Mouse (Mus musculus) lung, postnatal 10 days (tissue): ENCODE results near the gene Timm23.
"Not testable (repeated sequence)": the region's sequence is repeated elsewhere in the genome, so short reads cannot be mapped to it uniquely, and the experiment has no call there.

ENCODE experiments used
- DNase-seq: peaks from one replicate; pipeline ENCODE4 v3.0.0; 2021

Timm23 gene

DNA sequence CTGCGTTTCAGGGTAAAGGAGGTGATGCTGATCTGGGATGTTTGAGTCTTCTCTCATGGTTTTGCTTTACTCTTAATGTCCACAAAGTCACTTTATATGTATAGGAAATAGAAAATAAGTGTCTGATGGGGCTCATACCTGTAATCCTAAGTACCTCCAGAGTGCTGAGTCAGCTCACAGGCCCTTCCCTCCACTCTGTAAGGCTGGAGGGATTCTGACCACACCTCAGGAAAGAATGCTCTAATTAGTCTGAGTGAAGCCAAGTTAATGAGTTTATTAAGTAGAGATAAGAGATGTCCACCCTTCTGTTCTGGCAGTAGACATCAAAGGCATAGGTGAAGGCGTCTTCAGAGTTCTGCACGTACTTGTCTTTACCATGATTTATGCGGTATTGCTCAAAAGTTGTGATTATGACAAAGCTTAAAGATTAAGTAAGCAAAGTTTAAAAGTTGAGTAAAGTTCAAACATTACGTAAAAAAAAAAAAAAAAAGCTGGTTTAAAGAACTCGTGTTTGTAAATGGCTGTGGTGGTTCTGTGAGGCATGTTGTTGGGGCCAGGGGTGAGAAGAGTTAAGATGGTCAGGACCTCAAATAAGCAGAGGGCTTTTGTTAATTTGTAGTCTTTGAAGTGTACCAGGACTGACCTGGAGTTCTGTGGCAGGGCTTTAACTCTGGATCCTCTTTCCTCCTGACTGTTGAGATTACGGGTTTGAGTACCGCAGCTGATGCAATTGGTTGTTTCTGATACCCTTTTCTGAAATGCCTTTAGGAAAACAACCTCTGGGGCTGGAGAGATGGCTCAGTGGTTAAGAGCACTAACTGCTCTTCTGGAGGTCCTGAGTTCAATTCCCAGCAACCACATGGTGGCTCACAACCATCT, 37.3 kb downstream of the Timm23 start:
- DNase-seq: no peak

DNA sequence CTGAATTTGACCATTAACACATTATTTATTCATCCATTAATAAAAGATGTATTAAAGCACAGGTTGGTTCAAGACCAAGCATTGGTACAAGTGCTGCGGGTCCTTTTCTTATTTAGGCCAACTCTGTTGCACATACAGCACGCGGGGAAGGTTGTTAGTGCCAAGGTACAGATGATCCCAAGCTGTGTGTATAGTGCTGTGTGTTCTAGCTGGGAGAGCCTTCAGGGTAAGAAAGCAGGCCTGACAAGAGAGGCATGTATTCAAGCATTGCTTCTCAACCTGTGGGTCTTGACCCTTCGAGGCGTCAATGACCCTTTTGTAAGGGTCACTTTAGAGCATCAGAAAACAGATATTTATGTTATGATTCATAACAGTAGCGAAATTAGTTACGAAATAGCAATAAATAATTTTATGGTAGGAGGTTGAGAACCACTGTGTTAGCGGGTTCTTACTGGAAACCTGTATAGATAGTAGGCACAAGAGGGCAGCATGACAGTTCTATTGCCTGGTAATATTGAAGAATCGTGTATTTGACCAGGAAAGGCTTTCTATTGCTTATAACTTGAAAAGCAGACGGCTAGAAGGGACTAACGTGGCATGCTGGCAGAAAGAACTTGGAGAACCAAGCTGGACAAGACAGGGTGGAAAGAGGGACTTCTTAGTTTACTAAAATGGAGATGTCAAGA, 38.4 kb downstream of the Timm23 start:
- no peak for DNase-seq

DNA sequence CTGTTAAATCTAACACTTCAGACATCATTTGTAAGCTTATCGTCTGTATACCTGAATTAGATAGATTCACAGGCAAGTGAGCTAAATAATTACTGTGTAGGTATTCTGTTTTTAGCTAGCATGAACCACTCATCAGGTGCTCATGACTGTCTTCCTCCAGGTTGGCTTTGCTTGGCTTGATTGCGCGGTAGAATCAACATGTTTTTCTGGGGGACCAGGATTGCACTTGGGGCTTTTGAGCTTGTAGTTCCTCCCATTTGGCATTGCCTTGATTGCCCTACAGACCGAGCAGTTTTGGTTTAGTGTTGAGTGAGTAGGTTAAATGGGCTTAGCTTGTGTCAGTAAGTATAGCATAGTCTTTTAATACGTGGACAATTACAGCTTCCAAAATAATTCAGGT, 39.5 kb downstream of the Timm23 start:
- DNase-seq: no peak

DNA sequence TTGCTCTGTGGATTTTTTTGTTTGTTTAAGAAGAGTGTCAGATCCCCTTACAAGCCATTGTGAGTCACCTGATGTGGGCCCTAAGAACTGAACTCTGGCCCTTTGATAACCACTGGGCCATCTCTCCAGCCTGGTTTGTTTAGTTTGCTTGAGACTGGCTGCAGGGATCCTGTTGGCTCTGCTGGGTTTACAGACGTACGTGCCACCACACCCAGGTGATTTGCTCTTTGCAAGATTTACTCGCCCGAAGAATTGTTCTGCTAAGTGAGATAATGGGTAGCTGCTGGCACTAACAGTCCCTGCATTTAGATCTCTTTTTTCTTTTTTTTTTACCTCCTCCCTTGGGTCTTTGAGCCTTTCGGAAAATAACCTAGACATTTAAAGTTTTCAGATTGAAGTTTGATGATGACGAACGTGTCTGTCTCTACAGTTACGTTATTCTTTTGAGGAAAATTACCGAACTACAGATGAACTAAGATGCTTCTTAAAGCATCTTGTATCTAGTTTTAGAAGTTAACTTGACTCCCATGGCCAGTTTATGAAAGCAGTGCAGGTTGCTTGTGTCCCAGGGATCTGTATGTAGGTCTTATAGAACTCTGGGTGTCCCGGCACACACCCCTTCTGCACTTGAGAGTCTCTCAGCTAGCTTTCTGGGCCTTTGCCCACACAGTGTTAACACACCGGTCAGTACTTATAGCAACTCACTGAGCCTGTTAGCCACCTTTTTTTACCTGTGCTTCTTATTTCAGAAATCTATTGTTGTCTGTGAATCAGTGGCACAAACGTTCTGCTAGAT, 40.4 kb downstream of the Timm23 start:
- no peak for DNase-seq

DNA sequence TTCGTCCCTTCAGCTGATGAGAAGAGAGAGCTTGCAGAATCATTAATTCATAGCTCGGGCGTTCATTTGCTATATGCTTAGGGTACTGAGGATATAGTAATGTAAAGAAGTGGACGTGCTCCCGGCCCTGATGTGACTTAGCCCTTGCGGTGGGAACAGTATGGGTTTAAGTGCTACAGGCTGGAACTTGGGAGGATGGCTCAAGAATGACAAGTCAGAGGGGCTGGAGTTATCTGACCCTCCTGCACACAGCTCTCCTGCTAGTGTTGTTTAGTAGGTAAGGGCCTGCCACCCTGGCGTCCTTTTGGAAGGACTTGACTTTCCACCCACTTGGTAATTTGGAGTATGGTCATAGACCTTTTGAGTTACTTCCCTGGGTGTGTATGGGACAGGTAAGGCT, 41.1 kb downstream of the Timm23 start:
- DNase-seq: no peak

DNA sequence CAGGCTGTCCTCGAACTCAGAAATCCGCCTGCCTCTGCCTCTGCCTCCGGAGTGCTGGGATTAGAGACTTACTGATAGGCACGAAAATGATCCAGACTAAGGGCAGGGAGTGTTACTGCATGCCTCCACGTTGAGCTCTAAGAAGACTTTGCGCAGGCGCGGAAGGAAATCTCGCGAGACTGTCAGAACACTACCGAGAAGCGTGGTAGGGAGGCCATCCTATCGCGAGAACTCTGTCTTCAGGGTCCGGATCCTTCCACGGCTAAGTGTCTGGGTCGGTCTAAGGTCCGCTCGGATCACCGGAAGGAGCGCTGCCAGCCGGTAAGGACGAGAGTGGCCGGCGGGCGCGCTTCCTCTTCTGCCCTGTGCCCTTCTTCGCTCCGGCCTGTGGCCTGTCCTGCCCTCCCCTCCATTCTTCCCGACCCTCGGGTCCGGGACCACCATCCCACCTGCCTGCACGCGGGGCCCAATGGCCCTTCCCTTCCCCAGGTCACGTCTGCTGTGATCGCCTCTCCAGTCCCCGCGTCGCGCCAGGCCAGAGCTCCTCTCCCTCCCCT, 41.9 kb downstream of the Timm23 start, which contains the start of gene Ncoa4:
TSS of gene Ncoa4 (plus strand) at position 176 of the 557 bp plus-strand sequence.
- peak; percentile 99 for DNase-seq

DNA sequence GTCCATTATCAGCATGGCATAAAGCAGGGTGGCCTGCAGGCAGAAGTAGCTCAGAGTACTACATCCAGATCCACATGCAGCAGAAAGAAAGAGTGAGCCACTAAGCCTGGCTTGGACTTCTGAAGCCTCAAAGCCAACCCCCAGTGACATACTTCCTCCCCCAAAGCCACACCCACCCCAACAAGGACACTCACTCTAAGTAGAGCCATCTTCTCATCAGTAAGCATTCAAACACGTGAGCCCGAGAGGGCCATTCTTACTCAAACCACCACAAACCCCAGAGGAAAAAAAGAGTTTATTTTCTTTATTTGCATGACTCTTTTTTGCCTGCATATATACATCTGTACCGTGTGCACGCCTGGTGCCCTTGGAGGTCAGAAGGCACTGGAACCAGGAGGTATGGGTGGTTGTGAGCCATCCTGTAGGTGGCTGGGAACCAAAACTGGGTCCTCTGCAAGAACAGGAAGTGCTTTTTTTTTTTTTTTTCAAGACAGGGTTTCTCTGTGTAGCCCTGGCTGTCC, 42.5 kb downstream of the Timm23 start:
- peak; percentile 51 for DNase-seq

DNA sequence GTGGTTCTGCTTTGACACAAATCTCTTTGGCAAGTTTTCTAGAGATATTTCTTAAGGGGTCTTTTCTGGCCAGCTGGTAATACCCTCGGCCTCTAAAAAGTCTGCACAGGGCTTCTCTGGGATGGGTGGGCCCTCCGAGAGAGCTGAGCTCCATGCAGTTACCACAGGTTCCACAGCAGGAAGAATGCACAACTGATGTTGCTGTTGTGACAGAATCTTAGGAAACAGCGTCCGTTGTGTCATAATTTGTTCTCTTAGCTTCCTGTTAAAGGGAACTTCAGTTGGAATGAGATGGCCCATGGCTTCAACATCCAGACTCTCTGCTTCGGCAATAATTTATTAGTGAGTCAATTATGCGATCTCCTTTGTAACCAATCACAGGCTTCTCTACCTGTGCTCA, 46.9 kb downstream of the Timm23 start:
- no peak for DNase-seq

DNA sequence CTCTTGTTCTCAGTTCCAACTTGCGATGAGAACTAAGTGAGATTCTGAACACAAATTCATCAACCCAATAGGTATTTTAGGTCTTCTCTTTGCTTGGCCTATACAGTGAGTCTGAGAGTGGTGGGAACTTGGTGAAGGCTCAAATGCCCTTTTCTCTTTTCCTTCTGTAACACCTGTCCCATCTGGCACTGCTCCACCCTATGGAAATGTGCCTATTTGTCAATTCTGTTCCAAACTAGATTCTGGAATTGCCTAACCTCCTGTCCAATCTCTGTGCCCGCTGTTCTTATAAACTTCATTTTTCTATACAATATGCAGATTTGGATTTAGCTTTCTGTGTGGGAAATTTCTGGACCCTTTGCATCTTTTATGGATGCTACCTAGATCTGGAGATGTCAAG, 48.5 kb downstream of the Timm23 start:
- no peak for DNase-seq

DNA sequence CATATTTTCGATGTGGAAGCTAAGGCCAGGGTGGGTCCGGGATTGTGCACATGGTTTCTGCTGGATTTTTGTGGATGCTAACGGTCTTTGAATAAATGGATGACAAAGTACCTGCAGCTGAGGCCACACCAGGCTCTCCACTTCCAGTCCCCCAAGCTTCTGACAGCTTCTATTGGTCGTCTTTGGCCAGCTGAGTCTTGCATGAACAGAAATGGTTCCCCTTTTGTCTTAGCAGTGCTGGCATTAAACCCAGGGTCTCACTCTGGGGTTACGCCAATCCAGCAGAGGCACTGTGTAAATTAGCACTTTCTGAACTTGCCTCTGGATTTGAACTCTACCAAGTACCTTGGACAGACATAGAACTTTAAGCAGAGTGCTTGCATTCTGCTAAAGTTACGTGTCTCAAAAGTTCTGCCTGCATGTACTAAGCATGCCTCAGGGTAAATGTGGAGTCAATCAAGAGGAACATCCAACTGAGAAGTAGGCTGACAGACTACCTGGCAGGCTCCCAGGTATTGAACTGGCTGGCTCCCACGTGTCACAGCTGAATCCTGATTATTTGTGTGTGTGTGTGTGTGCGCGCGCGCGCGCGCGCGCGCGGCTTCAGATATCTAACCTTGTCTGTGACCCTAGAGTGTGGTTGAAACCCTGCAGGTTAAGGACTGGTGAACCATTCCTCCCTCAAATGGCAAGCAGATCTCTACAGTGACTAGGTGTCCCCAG, 49.3 kb downstream of the Timm23 start:
- no peak for DNase-seq

DNA sequence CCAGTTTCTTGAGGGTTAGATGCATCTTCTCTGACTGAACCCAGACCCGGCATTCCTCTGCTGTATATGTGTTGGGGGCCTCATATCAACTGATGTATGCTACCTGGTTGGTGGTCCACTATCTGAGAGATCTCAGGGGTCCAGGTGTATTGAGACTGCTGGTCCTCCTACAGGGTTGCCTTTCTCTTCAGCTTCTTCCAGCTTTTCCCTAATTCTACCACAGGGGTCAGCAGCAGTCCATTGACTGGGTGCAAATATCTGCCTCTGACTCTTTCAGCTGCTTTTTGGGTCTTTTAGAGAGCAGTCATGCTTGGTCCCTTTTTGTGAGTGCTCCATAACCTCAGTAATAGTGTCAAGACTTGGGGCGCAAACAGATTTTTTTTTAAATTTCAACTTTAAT, 50.8 kb downstream of the Timm23 start:
- no peak for DNase-seq

DNA sequence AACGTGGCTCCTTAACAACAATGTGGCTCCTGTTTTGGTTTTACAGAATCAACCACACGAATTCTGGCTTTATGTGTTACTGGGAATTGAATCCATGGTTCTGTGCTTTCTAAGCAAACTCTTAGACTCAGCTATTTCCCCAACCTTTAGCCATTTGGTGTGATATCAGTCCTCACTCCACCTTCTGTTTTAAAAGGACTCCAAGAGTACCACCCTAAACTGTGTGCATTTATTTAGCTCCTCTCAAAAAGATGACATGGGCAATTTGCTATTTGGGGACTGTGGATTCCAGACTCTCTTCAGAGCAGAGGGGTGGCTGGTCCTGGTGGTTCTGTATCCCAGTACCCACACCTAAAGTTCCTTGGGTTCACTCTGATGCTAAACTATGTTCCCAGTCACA, 55.1 kb downstream of the Timm23 start:
- DNase-seq: no peak

DNA sequence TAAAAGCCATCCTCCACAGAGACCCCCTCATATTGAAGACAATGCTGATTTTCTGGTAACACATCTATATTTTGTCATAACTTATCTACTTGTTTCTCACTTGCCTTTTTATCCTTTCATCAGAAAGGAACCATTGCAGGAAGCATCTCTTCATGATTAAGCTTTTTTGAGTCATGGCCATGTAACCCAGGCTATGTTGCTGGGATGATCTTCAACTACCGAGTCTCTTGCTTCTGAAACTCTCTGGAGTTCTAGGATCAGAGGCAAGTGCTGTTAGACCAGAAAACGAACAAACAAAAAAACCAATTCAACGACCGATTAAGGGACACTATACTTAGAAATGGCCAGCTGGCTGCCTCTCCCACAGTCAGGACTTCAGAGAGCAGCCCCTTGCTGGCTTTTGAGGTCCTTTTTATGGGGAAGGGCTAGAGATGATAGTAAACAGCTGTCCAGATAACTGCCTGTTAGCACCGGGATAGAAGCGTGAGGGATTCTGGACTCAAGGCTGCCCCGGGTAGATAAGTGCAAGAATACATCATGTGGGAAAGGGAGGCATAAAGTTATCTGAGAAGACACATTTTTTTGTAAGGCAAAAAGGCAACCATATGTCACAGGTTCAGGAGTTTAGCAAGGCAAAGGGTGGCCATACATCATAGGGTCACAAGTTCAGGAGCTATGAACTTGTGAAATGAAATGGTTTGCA, 55.7 kb downstream of the Timm23 start:
- DNase-seq: no peak

DNA sequence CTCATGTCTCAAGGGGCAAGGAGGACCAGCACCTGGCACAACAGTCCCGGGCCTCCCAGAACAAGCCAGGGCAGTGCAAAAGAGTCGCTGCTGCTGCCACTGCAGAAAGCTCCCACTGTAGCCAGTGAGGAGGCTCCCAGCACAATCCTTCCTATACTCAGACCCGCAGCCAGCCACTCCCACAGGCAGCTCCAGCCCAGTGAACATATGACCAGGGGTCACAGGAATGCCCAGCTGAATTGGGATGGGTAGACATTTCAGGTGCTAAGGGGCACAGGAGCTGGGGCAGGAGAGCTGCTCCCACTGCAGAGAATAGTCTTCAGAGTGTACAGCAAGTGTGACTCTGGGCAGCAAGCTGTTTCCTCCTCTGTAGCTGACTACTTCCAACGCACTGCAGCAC, 56.3 kb downstream of the Timm23 start:
- no peak for DNase-seq

DNA sequence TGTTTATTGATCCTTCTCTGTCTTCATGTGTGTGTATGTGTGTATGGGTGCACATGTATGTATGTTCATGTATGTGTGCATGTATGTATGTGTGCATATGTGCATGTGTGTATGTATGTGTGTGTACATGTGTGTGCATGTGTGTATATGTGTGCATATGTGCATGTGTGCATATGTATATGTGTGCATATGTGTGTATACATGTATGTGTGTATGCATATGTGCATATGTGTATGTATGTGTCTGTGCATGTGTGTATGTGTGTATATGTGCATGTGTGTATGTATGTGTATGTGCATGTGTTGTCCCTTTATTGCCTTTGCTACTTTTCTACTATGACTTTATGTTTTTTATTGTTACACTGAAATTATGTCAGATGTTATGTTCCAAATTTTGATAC, 57.0 kb downstream of the Timm23 start:
- DNase-seq: no peak

DNA sequence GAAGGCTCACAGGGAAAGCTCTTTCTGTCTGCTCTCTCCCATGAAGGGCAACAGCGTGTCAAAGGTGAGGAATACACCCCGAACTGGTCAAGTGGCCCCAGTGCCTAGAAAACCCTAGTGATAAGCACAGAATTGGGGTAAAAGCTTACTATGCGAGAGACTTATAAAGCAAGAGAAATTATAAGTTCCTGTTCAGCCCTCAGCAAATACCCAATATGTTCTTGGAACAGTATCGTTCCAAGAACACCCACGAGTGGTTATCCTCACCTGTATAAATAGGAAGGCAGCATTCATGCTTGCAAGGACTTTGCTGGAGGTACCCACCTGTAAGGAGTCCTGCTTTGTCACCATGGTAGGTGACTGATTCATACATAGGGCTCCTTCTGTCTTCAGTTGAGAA, 60.0 kb downstream of the Timm23 start, which contains the start of gene Msmb:
TSS of gene Msmb (plus strand) at position 301 of the 400 bp plus-strand sequence.
- DNase-seq: no peak

DNA sequence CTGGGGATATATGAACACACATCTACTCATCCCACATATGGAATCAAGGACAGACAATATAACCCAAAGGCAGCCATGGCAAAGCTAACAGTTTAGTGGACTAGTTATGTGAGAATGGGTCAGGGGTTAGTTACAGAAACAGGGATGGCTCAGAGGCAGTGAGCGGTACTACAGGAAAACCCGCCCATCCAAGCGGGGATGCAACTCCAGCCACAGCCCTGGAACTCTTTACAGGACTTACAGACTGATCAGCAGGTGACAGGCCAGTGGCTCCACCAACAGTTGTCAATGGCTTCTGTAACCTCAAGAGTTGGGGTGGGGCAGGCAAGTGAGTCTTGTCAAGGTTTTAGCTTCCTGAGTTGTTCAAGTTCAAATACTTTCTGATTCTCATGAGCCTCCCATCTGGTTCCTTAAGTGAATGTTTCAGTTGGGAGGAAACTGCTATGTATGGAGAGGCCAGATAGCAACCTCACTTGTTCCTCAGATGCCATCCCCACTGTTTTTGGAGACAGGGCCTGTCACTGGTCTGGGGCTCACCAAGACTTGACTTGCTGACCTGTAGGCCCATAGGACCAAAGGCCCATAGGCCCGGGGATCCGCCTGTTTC, 61.2 kb downstream of the Timm23 start:
- DNase-seq: no peak

DNA sequence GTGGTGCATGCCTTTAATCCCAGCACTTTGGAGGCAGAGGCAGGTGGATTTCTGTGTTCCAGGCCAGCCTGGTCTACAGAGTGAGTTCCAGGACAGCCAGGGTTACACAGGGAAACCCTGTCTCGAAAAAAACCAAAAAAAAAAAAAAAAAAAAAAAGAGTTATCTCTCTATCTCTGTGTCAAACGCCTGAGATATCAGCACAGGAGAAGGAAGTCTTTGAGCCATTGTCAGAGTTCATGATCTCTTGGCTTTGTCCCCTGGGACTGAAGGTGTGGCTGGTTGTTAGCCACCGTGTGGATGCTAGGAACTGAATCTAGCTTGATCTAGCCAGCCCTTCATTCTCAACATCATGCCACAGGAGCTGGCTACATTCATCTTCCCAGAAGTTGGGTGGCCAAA, 65.2 kb downstream of the Timm23 start:
- DNase-seq: not testable (repeated sequence)

DNA sequence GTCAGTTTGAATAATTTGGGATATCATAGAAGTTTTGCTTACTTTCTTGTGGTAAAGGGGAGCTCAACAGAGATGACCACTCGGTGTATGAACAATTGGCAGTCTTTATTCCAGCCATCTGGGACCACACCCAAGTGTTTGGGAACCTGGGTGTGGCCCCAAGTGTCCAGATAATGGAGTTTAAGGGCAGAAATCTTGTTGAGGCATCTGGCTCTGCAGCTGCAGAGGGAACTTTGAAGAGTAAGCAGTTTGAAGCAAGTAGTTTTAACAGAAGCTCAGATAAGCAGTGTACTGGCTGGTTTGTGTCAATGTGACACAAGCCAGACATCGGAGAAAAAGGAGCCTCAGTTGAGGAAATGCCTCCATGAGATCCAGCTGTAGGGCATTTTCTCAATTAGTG, 67.4 kb downstream of the Timm23 start:
- no peak for DNase-seq

DNA sequence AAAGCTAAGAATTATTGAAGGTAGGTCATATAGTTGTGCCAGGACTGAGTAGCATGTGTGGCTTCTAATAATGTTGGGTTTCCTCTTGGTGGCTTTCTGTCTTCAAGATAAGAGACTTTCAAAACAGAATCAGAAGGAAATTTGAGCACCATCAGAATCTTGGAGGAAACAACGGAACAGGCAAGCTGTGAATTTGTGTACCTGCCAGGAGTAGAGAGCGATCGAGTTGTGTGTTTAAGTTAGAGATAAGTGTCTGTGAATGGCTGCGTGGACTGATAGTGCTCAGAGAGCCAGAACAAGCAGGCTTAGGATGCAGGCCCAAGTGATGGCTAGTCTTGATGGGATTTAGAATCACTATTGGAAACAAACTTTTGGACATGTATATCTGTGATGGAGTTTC, 69.9 kb downstream of the Timm23 start:
- no peak for DNase-seq
